Mouse (Mus musculus) CH12.LX (cell line): ENCODE results near the gene Fggy. TPM values are rescaled to one million over a fixed set of nuclear protein-coding genes. Genes with fewer than 3 reads are reported as not detected.
A peak's percentile ranks its signal among the peaks of the same experiment; 100 is the strongest.

ENCODE experiments used
- DNase-seq: peaks from one replicate; pipeline ENCODE4 v3.0.0-alpha.2; 2013; ENCODE audit errors: extremely low read depth
- H3K27ac ChIP-seq: 2 replicates; pipeline ENCODE4 v1.5.1; 2012; ENCODE audit warnings: low read depth, mild to moderate bottlenecking, control low read depth, moderate library complexity; ENCODE audit not compliant: insufficient read depth
- H3K27me3 ChIP-seq: replicated peaks from 2 replicates; pipeline ENCODE3; 2012; ENCODE audit warnings: inconsistent platforms
- H3K36me3 ChIP-seq, 2 experiments: replicated peaks in 1 of 2; 2 replicates each; pipeline versions ENCODE3 to v1.6.1; 2012; ENCODE audit warnings: inconsistent platforms in 1 of 2, low read length in 1 of 2, mild to moderate bottlenecking in 1 of 2, mixed read lengths in 1 of 2, moderate library complexity in 1 of 2; ENCODE audit not compliant: control insufficient read depth in 1 of 2, insufficient read depth in 1 of 2
- H3K4me1 ChIP-seq, 2 experiments: 2 replicates each; pipeline ENCODE4 v1.6.1; 2012; ENCODE audit warnings: inconsistent platforms in 1 of 2, moderate library complexity in 1 of 2; ENCODE audit not compliant: insufficient read depth in 2 of 2, control insufficient read depth in 1 of 2
- H3K4me2 ChIP-seq: 2 replicates; pipeline ENCODE4 v1.6.1; 2012; ENCODE audit warnings: low read depth, mild to moderate bottlenecking, control low read depth; ENCODE audit not compliant: poor library complexity, insufficient read depth, severe bottlenecking
- H3K4me3 ChIP-seq, 3 experiments: fragments of 150-350 bp in 1 of 3; sonication (generic) in 1 of 3; replicated peaks in 1 of 3; 2 replicates each; pipeline versions ENCODE3 to v1.5.1; 2011 to 2012; ENCODE audit warnings: low read depth in 2 of 3, low read length in 2 of 3, mild to moderate bottlenecking in 2 of 3, moderate library complexity in 2 of 3, control low read depth in 1 of 3, improper control_type of control experiment in 1 of 3, inconsistent platforms in 1 of 3, mixed read lengths in 1 of 3; ENCODE audit not compliant: poor library complexity in 1 of 3
- H3K79me2 ChIP-seq: replicated peaks from 2 replicates; pipeline ENCODE4 v1.6.1; 2012; ENCODE audit warnings: mild to moderate bottlenecking, moderate library complexity; ENCODE audit not compliant: control insufficient read depth, poor library complexity, insufficient read depth, severe bottlenecking; ENCODE audit errors: extremely low read depth
- H3K9ac ChIP-seq: 2 replicates; pipeline ENCODE4 v1.6.1; 2012; ENCODE audit warnings: low read depth, mild to moderate bottlenecking, control low read depth, moderate library complexity; ENCODE audit not compliant: insufficient read depth
- H3K9me3 ChIP-seq: replicated peaks from 2 replicates; pipeline ENCODE3; 2012; ENCODE audit warnings: low read length, inconsistent platforms, mixed read lengths
- BHLHE40 ChIP-seq: IDR thresholded peaks from 2 replicates; pipeline ENCODE4 v1.6.1; 2011; ENCODE audit warnings: mild to moderate bottlenecking, low read depth, low read length, improper control_type of control experiment
- CHD2 ChIP-seq: IDR thresholded peaks from 2 replicates; pipeline ENCODE4 v1.6.1; 2011; ENCODE audit warnings: low read length, improper control_type of control experiment
- CTCF ChIP-seq, 2 experiments: IDR thresholded peaks in 1 of 2; conservative IDR thresholded peaks in 1 of 2; 2 replicates each; pipeline ENCODE4 v1.5.1; 2011 to 2012; ENCODE audit warnings: low read depth in 2 of 2, low read length in 2 of 2, improper control_type of control experiment in 1 of 2, inconsistent platforms in 1 of 2, mild to moderate bottlenecking in 1 of 2, moderate library complexity in 1 of 2
- ELF1 ChIP-seq: IDR thresholded peaks from 2 replicates; pipeline ENCODE4 v1.6.1; 2014; ENCODE audit warnings: low read depth, mild to moderate bottlenecking, inconsistent platforms, low read length, improper control_type of control experiment
- EP300 ChIP-seq: IDR thresholded peaks from 2 replicates; pipeline ENCODE4 v1.6.1; 2011; ENCODE audit warnings: low read length, improper control_type of control experiment
- GABPA ChIP-seq: IDR thresholded peaks from 2 replicates; pipeline ENCODE4 v1.6.1; 2012; ENCODE audit warnings: low read depth, low read length, improper control_type of control experiment, inconsistent platforms; ENCODE audit not compliant: insufficient replicate concordance
- IRF4 ChIP-seq: IDR thresholded peaks from 2 replicates; pipeline ENCODE4 v1.6.1; 2014; ENCODE audit warnings: low read depth, mild to moderate bottlenecking, inconsistent platforms, low read length, improper control_type of control experiment
- JUN ChIP-seq: IDR thresholded peaks from 2 replicates; pipeline ENCODE4 v1.6.1; 2011; ENCODE audit warnings: low read depth, mild to moderate bottlenecking, low read length, improper control_type of control experiment, moderate library complexity; ENCODE audit not compliant: insufficient read depth
- KAT2A ChIP-seq: IDR thresholded peaks from 2 replicates; pipeline ENCODE4 v1.6.1; 2012; ENCODE audit warnings: low read length, improper control_type of control experiment, inconsistent platforms; ENCODE audit not compliant: insufficient replicate concordance
- MAFK ChIP-seq: IDR thresholded peaks from 2 replicates; pipeline ENCODE4 v1.6.1; 2011; ENCODE audit warnings: low read length, improper control_type of control experiment; ENCODE audit not compliant: insufficient replicate concordance
- MAZ ChIP-seq: IDR thresholded peaks from 2 replicates; pipeline ENCODE4 v1.6.1; 2012; ENCODE audit warnings: low read depth, mild to moderate bottlenecking, inconsistent platforms, low read length, improper control_type of control experiment, moderate library complexity
- MXI1 ChIP-seq: IDR thresholded peaks from 2 replicates; pipeline ENCODE4 v1.6.1; 2011; ENCODE audit warnings: mild to moderate bottlenecking, low read depth, low read length, improper control_type of control experiment
- NELFE ChIP-seq: IDR thresholded peaks from 2 replicates; pipeline ENCODE4 v1.6.1; 2011; ENCODE audit warnings: low read depth, low read length, improper control_type of control experiment
- PAX5 ChIP-seq: IDR thresholded peaks from 2 replicates; pipeline ENCODE4 v1.6.1; 2012; ENCODE audit warnings: low read length, inconsistent platforms, mixed read lengths
- RAD21 ChIP-seq: IDR thresholded peaks from 2 replicates; pipeline ENCODE4 v1.6.1; 2011; ENCODE audit warnings: low read depth, mild to moderate bottlenecking, low read length, improper control_type of control experiment, moderate library complexity
- RCOR1 ChIP-seq: conservative IDR thresholded peaks from 2 replicates; pipeline ENCODE4 v1.6.1; 2012; ENCODE audit warnings: low read depth, mild to moderate bottlenecking, inconsistent platforms, low read length, improper control_type of control experiment
- SMC3 ChIP-seq: IDR thresholded peaks from 2 replicates; pipeline ENCODE4 v1.6.1; 2011; ENCODE audit warnings: low read depth, low read length, improper control_type of control experiment
- TCF12 ChIP-seq: IDR thresholded peaks from 2 replicates; pipeline ENCODE4 v1.6.1; 2014; ENCODE audit warnings: low read depth, mild to moderate bottlenecking, inconsistent platforms, low read length, improper control_type of control experiment
- USF1 ChIP-seq: IDR thresholded peaks from 2 replicates; pipeline ENCODE4 v1.6.1; 2014; ENCODE audit warnings: low read depth, mild to moderate bottlenecking, inconsistent platforms, low read length, improper control_type of control experiment
- USF2 ChIP-seq: conservative IDR thresholded peaks from 2 replicates; pipeline ENCODE4 v1.6.1; 2011; ENCODE audit warnings: low read depth, low read length, improper control_type of control experiment
- ZC3H11A ChIP-seq: IDR thresholded peaks from 2 replicates; pipeline ENCODE4 v1.6.1; 2012; ENCODE audit warnings: low read depth, mild to moderate bottlenecking, inconsistent platforms, low read length, improper control_type of control experiment
- ZKSCAN1 ChIP-seq: IDR thresholded peaks from 2 replicates; pipeline ENCODE4 v1.6.1; 2012; ENCODE audit warnings: low read depth, inconsistent platforms, low read length, improper control_type of control experiment, borderline replicate concordance
- ZMIZ1 ChIP-seq: IDR thresholded peaks from 2 replicates; pipeline ENCODE4 v1.6.1; 2012; ENCODE audit warnings: low read depth, mild to moderate bottlenecking, inconsistent platforms, low read length, improper control_type of control experiment
- ZNF384 ChIP-seq: IDR thresholded peaks from 2 replicates; pipeline ENCODE4 v1.6.1; 2012; ENCODE audit warnings: low read depth, low read length, improper control_type of control experiment, inconsistent platforms
- dilution Hi-C: fragments of 300-500 bp; cut with MboI; formaldehyde crosslinking; loops from 2 replicates; pipeline ENCODE4 v1.14.3; 2020; ENCODE audit warnings: low sequenced_read_pairs; ENCODE audit not compliant: extremely low pct_unique_long_range_greater_than_20kb, extremely low pct_ligation_motif_present
- in situ Hi-C: fragments of 300-500 bp; cut with MboI; formaldehyde crosslinking; loops from 3 replicates; pipeline ENCODE4 v1.14.3; 2019; ENCODE audit warnings: low sequenced_read_pairs, low pct_ligation_motif_present, low pct_unique_long_range_greater_than_20kb, mixed read lengths
- polyA plus RNA-seq: library from polyadenylated mRNA; unstranded; fragments of >175 nt; gene quantifications from 2 replicates; pipeline ENCODE4 v1.2.1, GENCODE M21; 2012; ENCODE audit warnings: low read depth; ENCODE audit not compliant: insufficient read length
- total RNA-seq, 2 experiments: library from RNA; depleted of rRNA; stranded (reverse); fragments of 300-350 nt in 1 of 2; fragments of >200 nt in 1 of 2; gene quantifications; 2 replicates each; pipeline ENCODE4 v1.2.3; 2012 to 2014

Fggy gene
- total and polyA plus RNA-seq, 3 experiments = 6.2 to 7.5 (median 6.9) TPM

GRCm38 (mm10) chr4:95716137-95716536 lies 158.8 kb downstream of the Fggy start:
- H3K36me3 ChIP-seq = no peaks in the 10 kb centered on the region
- H3K27ac ChIP-seq = no peak overlapping the region
- H3K9ac ChIP-seq = no peak overlapping the region
- H3K4me3 ChIP-seq = no peak overlapping the region
- H3K9me3 ChIP-seq = no peaks in the 10 kb centered on the region
- in situ Hi-C loops (no loop called here), dilution Hi-C loops (no loop called here)
- no peak for DNase-seq
- no peaks in the 10 kb centered on the region for H3K79me2 ChIP-seq
- H3K27me3 ChIP-seq = no peaks in the 10 kb centered on the region
- H3K4me1 ChIP-seq = peaks cover 3 to 22% of the 10 kb centered on the region in 2 experiments; a peak in 3 of 4 replicates
- no peak for TF ChIP-seq KAT2A
- no peak for TF ChIP-seq MAZ
- TF ChIP-seq JUN = no peak
- no peak overlapping the region for H3K4me2 ChIP-seq

- in situ Hi-C loops = no loop called here
Observed at GRCm38 (mm10) chr4:95723615-95724014, 166.3 kb downstream of the Fggy start.

GRCm38 (mm10) chr4:95726361-95726760 lies 169.1 kb downstream of the Fggy start:
- TF ChIP-seq ZMIZ1 (no peak), BHLHE40 (no peak), JUN (no peak), CTCF (conservative IDR thresholded peaks at IDR 0.05 in 1 of 2, IDR thresholded peaks at IDR 0.05 in 1 of 2; ENCODE audit: low read depth in 2 of 2, low read length in 2 of 2) (no peak), ZC3H11A (no peak), SMC3 (no peak), MXI1 (no peak)
- Histone ChIP-seq H3K9me3 (no peaks in the 10 kb centered on the region), H3K27ac (no peak overlapping the region), H3K4me3 (no peak overlapping the region), H3K79me2 (no peaks in the 10 kb centered on the region), H3K36me3 (no peaks in the 10 kb centered on the region), H3K4me2 (no peak overlapping the region), H3K9ac (no peak overlapping the region), H3K4me1 (peaks cover 6 to 24% of the 10 kb centered on the region in 2 experiments), H3K27me3 (no peaks in the 10 kb centered on the region)
- in situ Hi-C loops (loop anchor here (25.0 kb wide), 1 partner anchor 714 kb away; no protein-coding TSS in a partner anchor), dilution Hi-C loops (no loop called here)
- no peak for DNase-seq

More at GRCm38 (mm10) chr4:95723615-95724014, 166.3 kb downstream of the Fggy start:
- no peak overlapping the region for H3K4me3 ChIP-seq
- dilution Hi-C loops = no loop called here
- H3K9me3 ChIP-seq = no peaks in the 10 kb centered on the region
- no peaks in the 10 kb centered on the region for H3K27me3 ChIP-seq
- no peak overlapping the region for H3K27ac ChIP-seq
- no peak for DNase-seq
- no peak overlapping the region for H3K4me2 ChIP-seq
- no peaks in the 10 kb centered on the region for H3K79me2 ChIP-seq
- no peak overlapping the region for H3K9ac ChIP-seq
- TF ChIP-seq RAD21 (peak; percentile 48), MAFK (no peak), RCOR1 (no peak), ZC3H11A (no peak), NELFE (no peak), MAZ (no peak), ELF1 (no peak), USF1 (no peak), SMC3 (peak; percentile 59), GABPA (no peak), USF2 (no peak), PAX5 (no peak), CHD2 (no peak), JUN (no peak), ZNF384 (no peak), EP300 (no peak), IRF4 (no peak), TCF12 (no peak), ZMIZ1 (no peak), CTCF (conservative IDR thresholded peaks at IDR 0.05 in 1 of 2, IDR thresholded peaks at IDR 0.05 in 1 of 2; ENCODE audit: low read depth in 2 of 2, low read length in 2 of 2) (peak in 1 of 2 experiments; percentile 54; a peak in 2 of 4 replicates), ZKSCAN1 (no peak)
- no peaks in the 10 kb centered on the region for H3K36me3 ChIP-seq
- peaks cover 0 to 4% of the 10 kb centered on the region in 2 experiments; a peak in 1 of 4 replicates for H3K4me1 ChIP-seq
